Mouse (Mus musculus) heart, embryonic 13.5 days (tissue): Measurements from ENCODE around the gene Arrdc4. TPM values are rescaled to one million over a fixed set of nuclear protein-coding genes. Genes with fewer than 3 reads are reported as not detected.
A peak's percentile ranks its signal among the peaks of the same experiment; 100 is the strongest.

Source experiments
- ATAC-seq: fragments of 200-750 bp; cut with Nextera tagmentation; 2 replicates; pipeline ENCODE4 v1.8.0; 2017; ENCODE audit warnings: moderate TSS enrichment; ENCODE audit not compliant: insufficient number of reproducible peaks, low FRiP score, low TSS enrichment; ENCODE audit errors: extremely low read depth
- H3K27ac ChIP-seq: fragments of 300-500 bp; sonication (generic); replicated peaks from 2 replicates; pipeline ENCODE4 v1.5.1; 2015; ENCODE audit warnings: moderate library complexity, mild to moderate bottlenecking, inconsistent platforms
- H3K27me3 ChIP-seq: fragments of 300-500 bp; sonication (generic); replicated peaks from 2 replicates; pipeline ENCODE4 v1.6.1; 2015; ENCODE audit warnings: mild to moderate bottlenecking, inconsistent platforms
- H3K36me3 ChIP-seq: fragments of 300-500 bp; sonication (generic); 2 replicates; pipeline ENCODE4 v1.6.1; 2015; ENCODE audit warnings: mild to moderate bottlenecking, inconsistent platforms
- H3K4me1 ChIP-seq: fragments of 300-500 bp; sonication (generic); 2 replicates; pipeline ENCODE4 v1.6.1; 2015; ENCODE audit warnings: inconsistent platforms
- H3K4me2 ChIP-seq: fragments of 300-500 bp; sonication (generic); 2 replicates; pipeline ENCODE4 v1.6.1; 2015; ENCODE audit warnings: inconsistent platforms, mild to moderate bottlenecking, moderate library complexity
- H3K4me3 ChIP-seq: fragments of 300-500 bp; sonication (generic); 2 replicates; pipeline ENCODE4 v1.5.1; 2015; ENCODE audit warnings: moderate library complexity, mild to moderate bottlenecking, inconsistent platforms
- H3K9ac ChIP-seq: fragments of 300-500 bp; sonication (generic); 2 replicates; pipeline ENCODE4 v1.6.1; 2015; ENCODE audit warnings: inconsistent platforms, mild to moderate bottlenecking, moderate library complexity
- H3K9me3 ChIP-seq: fragments of 300-500 bp; sonication (generic); 2 replicates; pipeline ENCODE4 v1.6.1; 2016; ENCODE audit warnings: inconsistent platforms
- WGBS: fragments of 180-500 bp; shearing (Covaris S2); methylation state at CpG from one replicate; pipeline ENCODE4 v1.1.7; 2015; ENCODE audit warnings: mixed read lengths; 5-methylcytosine and 5-hydroxymethylcytosine counted together
- polyA plus RNA-seq: library from polyadenylated mRNA; unstranded; fragments of >200 nt; fragmentation: Nextera tagmentation; extraction: Ambion mirVana; gene quantifications from 2 replicates; pipeline ENCODE4 v1.2.1, GENCODE M21; 2015

Arrdc4 gene
- polyA plus RNA-seq, 1 experiment from 2014 or later: 13.6 TPM

GRCm38 (mm10) chr7:68708563-68709318 is 40.3 kb downstream of the Arrdc4 start:
- Histone ChIP-seq H3K27ac (no peak overlapping the region), H3K36me3 (no peaks in the 10 kb centered on the region), H3K4me2 (no peak overlapping the region), H3K4me1 (peaks cover 5% of the 10 kb centered on the region), H3K27me3 (no peaks in the 10 kb centered on the region), H3K9me3 (no peaks in the 10 kb centered on the region), H3K9ac (no peak overlapping the region), H3K4me3 (no peak overlapping the region)
- 66% methylated on average over 3 of the region's 3 CpGs for WGBS
- no peak for ATAC-seq

GRCm38 (mm10) chr7:68705162-68705561 is 43.9 kb downstream of the Arrdc4 start:
- H3K27me3 ChIP-seq: no peaks in the 10 kb centered on the region
- no peaks in the 10 kb centered on the region for H3K9me3 ChIP-seq
- H3K4me1 ChIP-seq: no peaks in the 10 kb centered on the region
- no peak for ATAC-seq
- H3K9ac ChIP-seq: no peak overlapping the region
- H3K4me2 ChIP-seq: no peak overlapping the region
- no peaks in the 10 kb centered on the region for H3K36me3 ChIP-seq
- no peak overlapping the region for H3K4me3 ChIP-seq
- 86% methylated on average over 7 of the region's 7 CpGs for WGBS
- no peak overlapping the region for H3K27ac ChIP-seq

GRCm38 (mm10) chr7:68697313-68697712 is 51.7 kb downstream of the Arrdc4 start:
- Histone ChIP-seq H3K27ac (no peak overlapping the region), H3K36me3 (no peaks in the 10 kb centered on the region), H3K4me3 (no peak overlapping the region), H3K4me2 (no peak overlapping the region), H3K4me1 (peaks cover 8% of the 10 kb centered on the region), H3K27me3 (no peaks in the 10 kb centered on the region), H3K9me3 (no peaks in the 10 kb centered on the region), H3K9ac (no peak overlapping the region)
- no peak for ATAC-seq
- 82% methylated on average over 3 of the region's 3 CpGs for WGBS

- no peak for ATAC-seq
- no peaks in the 10 kb centered on the region for H3K9me3 ChIP-seq
- H3K27me3 ChIP-seq: no peaks in the 10 kb centered on the region
- H3K4me3 ChIP-seq: no peak overlapping the region
- no peak overlapping the region for H3K27ac ChIP-seq
- WGBS: 77% methylated on average over 6 of the region's 6 CpGs
- H3K36me3 ChIP-seq: no peaks in the 10 kb centered on the region
- no peak overlapping the region for H3K9ac ChIP-seq
- peaks cover 11% of the 10 kb centered on the region for H3K4me1 ChIP-seq
- no peak overlapping the region for H3K4me2 ChIP-seq
These were observed 52.1 kb downstream of the Arrdc4 start for GRCm38 (mm10) chr7:68696908-68697307.

GRCm38 (mm10) chr7:68696446-68696845 is 52.6 kb downstream of the Arrdc4 start:
- no peak overlapping the region for H3K9ac ChIP-seq
- 72% methylated on average over 5 of the region's 5 CpGs for WGBS
- ATAC-seq: no peak
- H3K4me3 ChIP-seq: no peak overlapping the region
- H3K27me3 ChIP-seq: no peaks in the 10 kb centered on the region
- H3K27ac ChIP-seq: no peak overlapping the region
- H3K36me3 ChIP-seq: no peaks in the 10 kb centered on the region
- no peaks in the 10 kb centered on the region for H3K9me3 ChIP-seq
- peaks cover 11% of the 10 kb centered on the region for H3K4me1 ChIP-seq
- H3K4me2 ChIP-seq: no peak overlapping the region

GRCm38 (mm10) chr7:68692731-68693130 is 56.3 kb downstream of the Arrdc4 start:
- H3K4me1 ChIP-seq: peaks cover 11% of the 10 kb centered on the region
- 42% methylated on average over 4 of the region's 4 CpGs for WGBS
- no peaks in the 10 kb centered on the region for H3K36me3 ChIP-seq
- no peak for ATAC-seq
- no peak overlapping the region for H3K4me3 ChIP-seq
- no peaks in the 10 kb centered on the region; the same call in 1 of the 2 replicates for H3K9me3 ChIP-seq
- H3K27me3 ChIP-seq: no peaks in the 10 kb centered on the region
- no peak overlapping the region for H3K4me2 ChIP-seq
- no peak overlapping the region for H3K9ac ChIP-seq
- H3K27ac ChIP-seq: peak overlapping the region; percentile 42; the same call in 1 of the 2 replicates

GRCm38 (mm10) chr7:68691454-68691853 is 57.6 kb downstream of the Arrdc4 start:
- Histone ChIP-seq H3K4me2 (no peak overlapping the region), H3K27ac (no peak overlapping the region), H3K9ac (no peak overlapping the region), H3K4me3 (no peak overlapping the region), H3K9me3 (no peaks in the 10 kb centered on the region; the same call in 1 of the 2 replicates), H3K4me1 (peaks cover 11% of the 10 kb centered on the region), H3K27me3 (no peaks in the 10 kb centered on the region), H3K36me3 (no peaks in the 10 kb centered on the region)
- ATAC-seq: no peak
- WGBS: 74% methylated on average over 1 of the region's 1 CpGs

GRCm38 (mm10) chr7:68687140-68687611 is 61.9 kb downstream of the Arrdc4 start:
- Histone ChIP-seq H3K4me3 (no peak overlapping the region), H3K27ac (no peak overlapping the region), H3K9me3 (no peaks in the 10 kb centered on the region; the same call in 1 of the 2 replicates), H3K27me3 (no peaks in the 10 kb centered on the region), H3K9ac (no peak overlapping the region), H3K4me1 (peaks cover 2% of the 10 kb centered on the region; the same call in 1 of the 2 replicates), H3K36me3 (no peaks in the 10 kb centered on the region), H3K4me2 (no peak overlapping the region)
- 55% methylated on average over 4 of the region's 4 CpGs for WGBS
- no peak for ATAC-seq
